Mouse (Mus musculus) heart, postnatal 10 days (tissue): ENCODE results near the gene Apoe. TPM values are rescaled to one million over a fixed set of nuclear protein-coding genes. Genes with fewer than 3 reads are reported as not detected.

Experiments
- DNase-seq, 2 experiments: peaks; one replicate each; pipeline ENCODE4 v3.0.0; 2021
- intact Hi-C: fragments of 180-260 bp; cut with DNase I; formaldehyde crosslinking; loops from one replicate; pipeline ENCODE4 v1.15.1; 2025
- total RNA-seq, 2 experiments: library from RNA; stranded (reverse); gene quantifications; 2 replicates each; pipeline ENCODE4 v1.2.3; 2021

Apoe gene
- total RNA-seq, 2 experiments from 2014 or later, result 268 to 276 TPM

- DNase-seq, result no peak
- intact Hi-C loops, result loop anchor here (2.0 kb wide), 1 partner anchor 31 kb away; no protein-coding TSS in a partner anchor
These were observed 18.4 kb upstream of the Apoe start for GRCm38 (mm10) chr7:19717346-19717745.

DNA sequence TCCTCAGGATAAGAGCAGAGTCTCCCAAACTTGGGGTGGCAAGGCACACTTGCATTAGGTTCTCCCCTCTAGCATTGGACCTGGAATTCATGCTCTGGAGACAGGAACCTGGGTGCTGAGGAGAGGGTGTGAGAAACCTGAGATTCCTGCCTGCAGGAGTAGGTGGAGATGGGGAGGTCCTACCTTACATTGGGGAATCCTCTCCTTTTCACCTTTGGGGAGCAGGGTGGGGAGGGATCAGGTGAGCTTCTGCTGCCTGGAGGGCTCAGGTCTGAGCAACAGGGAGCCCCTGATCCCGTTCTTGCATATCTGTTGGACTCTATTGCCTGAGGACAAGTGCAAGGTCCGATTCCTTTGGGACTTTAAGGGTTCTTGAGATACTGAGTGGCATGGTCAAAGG is 17.8 kb upstream of the Apoe start:
- intact Hi-C loops, result loop anchor here (2.0 kb wide), 1 partner anchor 32 kb away; no protein-coding TSS in a partner anchor
- no peak for DNase-seq

DNA sequence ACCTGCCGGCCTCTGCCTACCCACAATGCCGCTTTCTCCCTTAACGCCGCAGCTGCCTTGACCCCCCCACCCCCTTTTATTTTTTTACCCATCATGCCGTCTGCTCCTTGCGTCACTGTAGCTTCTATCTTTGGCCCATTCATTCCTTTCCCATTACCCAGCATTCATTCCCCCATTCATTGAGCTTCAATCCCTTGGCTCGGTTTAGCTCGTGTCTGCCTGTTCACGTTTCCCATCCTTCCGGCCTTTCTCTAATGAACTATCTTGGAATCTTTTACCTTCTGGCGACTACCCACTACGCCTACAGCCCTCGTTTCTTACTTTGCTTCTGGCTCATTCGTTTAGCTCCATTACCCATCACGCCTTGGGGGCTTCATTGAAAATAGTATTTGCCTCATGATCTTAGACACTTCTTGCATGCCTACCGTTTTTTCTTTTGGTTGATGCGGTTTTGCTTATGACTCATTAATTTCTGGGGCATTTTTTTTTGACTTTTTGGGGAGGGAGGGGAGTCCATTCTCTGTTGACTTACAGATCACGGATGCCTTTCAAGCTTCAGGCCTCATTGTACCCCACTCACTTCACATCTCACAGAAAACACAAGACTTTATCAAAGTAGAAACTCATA is 17.2 kb upstream of the Apoe start:
- no peak for DNase-seq
- intact Hi-C loops, result loop anchor here (2.0 kb wide), 1 partner anchor 33 kb away; no protein-coding TSS in a partner anchor

DNA sequence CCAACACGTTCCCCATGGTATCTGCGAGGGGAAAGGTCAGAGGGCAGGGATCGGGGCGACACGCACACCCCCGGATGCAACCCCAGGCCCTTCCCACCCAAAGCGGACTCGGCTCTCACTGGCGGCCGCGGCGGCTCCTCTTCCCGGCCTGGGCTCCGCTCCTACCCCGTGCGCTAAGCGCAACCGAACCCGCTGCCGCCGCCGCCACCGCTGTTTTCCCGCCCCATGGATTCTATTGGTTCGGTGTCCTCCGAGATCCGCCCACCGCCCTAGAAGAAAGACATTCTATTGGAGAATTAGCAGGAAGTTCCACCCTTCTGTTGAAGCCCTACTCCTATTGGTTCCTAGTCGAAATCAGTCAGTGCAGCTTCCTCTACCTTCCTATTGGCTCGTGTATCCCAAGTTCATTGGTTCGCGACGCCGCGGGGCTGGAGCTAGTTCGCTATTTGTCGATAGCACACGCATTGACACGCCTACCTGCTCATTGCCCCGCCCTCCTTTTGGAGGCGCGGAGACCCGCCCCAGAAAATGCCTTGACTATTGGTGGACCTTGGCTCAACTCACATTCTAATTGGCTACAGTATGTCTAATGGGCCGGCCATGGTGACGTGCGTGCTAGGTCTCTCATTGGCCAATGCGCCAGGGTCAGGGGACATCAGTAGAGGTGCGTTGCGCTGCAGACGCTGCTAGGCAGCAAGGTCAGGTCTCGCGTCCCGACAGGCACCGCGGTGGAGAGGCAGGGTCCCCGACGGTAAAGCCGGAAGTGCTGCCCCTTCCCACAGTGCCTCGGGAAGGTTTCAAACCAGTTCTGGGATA is 16.5 kb upstream of the Apoe start, which contains the start of gene Tomm40:
TSS of gene Tomm40 (minus strand) at position 200 of the 816 bp plus-strand sequence.
- intact Hi-C loops, result loop anchor here (2.0 kb wide), 1 partner anchor 33 kb away; no protein-coding TSS in a partner anchor
- peak; percentile 99 to 100 for DNase-seq

- no peak for DNase-seq
These were observed 15.8 kb upstream of the Apoe start for GRCm38 (mm10) chr7:19714836-19715235.

GRCm38 (mm10) chr7:19713598-19713997 is 14.6 kb upstream of the Apoe start:
- no peak for DNase-seq
- intact Hi-C loops, result loop anchor here (1.0 kb wide), 1 partner anchor 44 kb away; no protein-coding TSS in a partner anchor

More at GRCm38 (mm10) chr7:19714836-19715235, 15.8 kb upstream of the Apoe start:
- intact Hi-C loops, result no loop called here

- intact Hi-C loops, result loop anchor here (1.0 kb wide), 1 partner anchor 44 kb away; no protein-coding TSS in a partner anchor
- peak in 1 of 2 experiments; percentile 48 for DNase-seq
These were observed 14.2 kb upstream of the Apoe start for GRCm38 (mm10) chr7:19713196-19713595.

DNA sequence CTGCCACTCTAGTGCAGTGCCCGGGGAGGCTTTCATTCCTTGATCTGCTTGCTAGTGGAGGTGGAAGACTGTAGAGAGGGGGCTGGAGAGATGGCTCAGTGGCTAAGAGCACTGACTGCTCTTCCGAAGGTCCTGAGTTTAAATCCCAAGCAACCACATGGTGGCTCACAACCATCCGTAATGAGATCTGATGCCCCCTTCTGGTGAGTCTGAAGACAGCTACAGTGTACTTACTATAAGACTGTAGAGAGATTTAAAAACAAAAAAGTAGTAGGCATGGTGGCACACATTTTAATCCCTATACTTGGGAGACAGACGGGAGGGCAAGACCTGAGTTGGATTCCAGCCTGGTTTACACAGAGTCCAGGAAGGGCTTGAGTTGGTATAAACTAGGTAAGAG is 13.4 kb upstream of the Apoe start:
- intact Hi-C loops, result no loop called here

GRCm38 (mm10) chr7:19710650-19711049 is 11.7 kb upstream of the Apoe start:
- intact Hi-C loops, result no loop called here
- no peak for DNase-seq

More for the DNA sequence above, 13.4 kb upstream of the Apoe start:
- no peak for DNase-seq

GRCm38 (mm10) chr7:19705271-19705670 is 6.3 kb upstream of the Apoe start:
- DNase-seq, result no peak
- intact Hi-C loops, result no loop called here

- intact Hi-C loops, result no loop called here
These were observed 5.5 kb upstream of the Apoe start for GRCm38 (mm10) chr7:19704475-19704874.

GRCm38 (mm10) chr7:19702859-19703555 is 4.0 kb upstream of the Apoe start:
- DNase-seq, result no peak
- intact Hi-C loops, result no loop called here

More at GRCm38 (mm10) chr7:19704475-19704874, 5.5 kb upstream of the Apoe start:
- no peak for DNase-seq

DNA sequence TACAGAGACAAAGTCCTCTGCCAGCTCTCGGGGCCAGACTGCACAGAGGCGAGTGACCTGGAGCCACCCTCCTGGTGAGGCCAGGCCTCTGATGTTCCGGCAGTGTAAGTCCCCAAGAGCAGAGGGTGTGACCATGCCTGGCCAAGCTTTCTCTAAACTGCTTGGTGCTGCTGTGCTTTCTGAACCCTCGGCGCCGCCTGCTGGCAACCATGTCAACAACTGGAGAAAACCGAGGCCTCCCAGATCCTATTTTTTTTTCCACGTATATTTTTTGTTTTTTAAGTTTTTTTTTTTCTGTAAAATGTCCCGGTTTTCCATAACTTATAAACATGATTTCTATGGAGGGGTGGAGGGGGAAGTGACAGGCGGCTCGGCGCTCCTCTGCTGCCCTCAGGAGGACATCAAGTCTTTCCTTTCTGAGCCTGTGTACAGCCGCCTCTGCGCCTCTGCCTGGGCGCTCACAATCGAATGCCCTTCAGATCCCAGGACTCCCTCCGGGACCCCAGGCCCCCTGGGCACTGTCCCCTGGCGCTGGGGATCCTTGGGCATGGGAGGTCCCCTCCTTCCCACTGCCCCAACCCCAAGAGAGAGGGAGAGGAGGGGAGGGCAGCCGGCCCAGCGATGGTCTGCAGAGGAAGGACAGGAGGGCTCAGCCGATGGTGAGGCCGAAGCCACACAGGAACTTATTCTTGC is 2.2 kb upstream of the Apoe start:
- DNase-seq, result peak; percentile 85 to 89
- intact Hi-C loops, result loop anchor here (1.0 kb wide), 1 partner anchor 32 kb away; no protein-coding TSS in a partner anchor

DNA sequence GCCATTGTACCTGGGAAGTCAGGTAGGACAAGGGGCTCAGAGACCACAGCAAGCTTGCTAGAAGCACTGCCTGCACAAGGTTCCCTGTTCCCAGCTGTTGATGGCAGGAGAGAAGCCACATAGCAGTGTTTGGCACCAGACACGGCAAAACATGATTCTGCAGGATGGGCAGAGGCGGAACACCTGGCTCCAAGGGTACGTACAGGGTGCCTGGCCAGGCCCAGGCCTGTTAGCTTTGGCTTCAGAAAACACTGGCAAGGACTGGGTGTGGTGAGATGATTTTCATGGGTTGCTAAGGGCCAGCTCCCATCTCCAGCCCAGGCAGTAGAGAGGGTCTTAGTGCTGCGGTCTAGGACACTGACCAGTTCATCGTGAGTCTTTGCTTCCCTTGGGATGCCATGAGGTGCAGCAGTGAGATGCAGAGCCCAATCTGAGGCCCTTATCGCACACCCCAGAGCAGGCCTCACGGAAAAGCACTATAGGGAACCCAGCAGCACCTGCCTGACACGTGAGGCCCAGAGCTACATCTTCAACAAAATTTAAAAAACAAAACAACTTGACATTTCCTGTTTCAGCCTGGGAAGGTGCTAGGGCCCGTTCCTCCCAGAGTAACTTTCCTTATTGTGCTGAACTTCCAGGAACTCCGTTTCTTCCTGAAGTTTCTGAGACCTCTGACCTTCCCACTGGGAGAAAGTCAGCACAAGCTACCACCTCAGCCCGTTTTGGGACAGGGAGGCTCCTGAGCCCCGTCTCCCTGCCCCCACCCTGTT is 1.5 kb upstream of the Apoe start:
- no peak for DNase-seq
- intact Hi-C loops, result loop anchor here (1.0 kb wide), 1 partner anchor 31 kb away; no protein-coding TSS in a partner anchor

DNA sequence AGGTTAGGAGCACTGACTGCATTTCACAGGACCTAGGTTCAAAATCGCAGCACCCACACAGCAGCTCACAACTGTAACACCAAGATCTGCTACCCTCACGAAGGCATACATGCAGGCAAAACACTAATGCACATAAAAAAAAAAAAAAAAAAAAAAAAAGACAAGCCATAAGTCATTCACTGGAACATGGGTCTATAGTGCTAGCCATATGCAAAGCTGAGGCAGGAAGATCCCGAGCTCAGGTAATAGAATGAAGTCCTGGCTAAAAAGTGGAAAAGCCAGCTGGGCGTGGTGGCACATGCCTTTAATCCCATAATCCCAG is 800 bp upstream of the Apoe start:
- intact Hi-C loops, result no loop called here
- no peak for DNase-seq

GRCm38 (mm10) chr7:19697949-19698906 is 760 bp downstream of the Apoe start:
- no peak for DNase-seq
- intact Hi-C loops, result no loop called here

DNA sequence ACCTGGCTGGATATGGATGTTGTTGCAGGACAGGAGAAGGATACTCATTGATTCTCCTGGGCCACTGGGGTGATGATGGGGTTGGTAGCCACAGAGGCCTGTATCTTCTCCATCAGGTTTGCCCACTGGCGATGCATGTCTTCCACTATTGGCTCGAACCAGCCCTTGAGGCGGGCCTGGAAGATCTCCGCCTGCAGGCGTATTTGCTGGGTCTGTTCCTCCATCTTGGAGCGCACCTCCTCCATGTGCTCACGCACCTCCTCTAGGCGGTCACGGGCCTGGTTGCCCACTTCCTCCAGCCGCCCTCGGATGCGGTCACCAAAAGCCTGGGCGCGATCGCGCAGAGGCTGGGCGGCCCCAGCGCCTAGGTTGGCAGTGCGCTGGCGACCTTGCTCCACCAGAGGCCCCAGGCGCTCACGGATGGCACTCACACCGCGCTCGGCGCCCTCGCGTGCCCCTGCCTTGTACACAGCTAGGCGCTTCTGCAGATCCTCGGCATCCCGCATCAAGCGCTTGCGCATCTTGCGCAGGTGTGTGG is 2.6 kb downstream of the Apoe start:
- intact Hi-C loops, result no loop called here
- DNase-seq, result no peak

DNA sequence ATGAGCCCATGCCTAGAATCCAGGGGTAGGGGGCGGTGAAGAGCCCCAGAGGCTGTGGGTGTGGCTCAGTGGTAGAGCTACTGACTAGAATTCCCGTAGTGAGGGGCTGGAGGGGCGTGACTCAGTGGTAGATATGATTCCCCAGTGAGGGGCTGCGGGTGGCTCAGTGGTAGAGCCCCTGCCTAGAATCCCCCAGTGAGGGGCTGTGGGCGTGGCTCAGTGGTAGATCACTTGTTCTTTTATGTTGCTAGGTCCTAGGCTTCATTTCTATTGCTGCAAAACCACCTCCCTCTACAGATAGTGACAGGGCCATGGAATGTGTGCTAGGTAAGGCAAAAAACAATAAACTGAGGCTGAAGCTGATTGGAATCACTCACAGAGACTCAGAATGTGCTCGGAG is 3.1 kb downstream of the Apoe start:
- no peak for DNase-seq
- intact Hi-C loops, result no loop called here
